ENCODE assay signal across 25 mouse cellular contexts in genomic region chrX:166535138-166535537, GRCm38 (mm10). TPM values are rescaled to one million over a fixed set of nuclear protein-coding genes. Genes with fewer than 3 reads are reported as not detected.
A peak's percentile ranks its signal among the peaks of the same experiment; 100 is the strongest.
DNase-seq lines count a peak whose midpoint lies in the region; ATAC-seq and TF ChIP-seq lines count a peak whose summit lies in the region.
"Had no signal": no experiment of that assay in that cellular context is flagged by ENCODE, and none has a peak within 500 bp of the region (broad histone marks: within the 10 kb centered on the region; RNA-seq: fewer than 3 reads in every experiment).

No protein-coding gene starts in this region.

- H3K4me1 ChIP-seq in MEL (ENCODE audit: control insufficient read depth in 1 of 2, insufficient read depth in 2 of 2, low read length in 2 of 2): peaks cover 2 to 7% of the 10 kb centered on the region in 2 experiments; a peak in 3 of 4 replicates
- H3K4me1 ChIP-seq in intestine, embryonic 16.5 days (ENCODE audit: control insufficient read depth, insufficient read depth, low read length): no peaks in the 10 kb centered on the region
- H3K4me1 ChIP-seq in stomach, postnatal 0 days (replicated peaks; ENCODE audit: control insufficient read depth, insufficient read depth): no peaks in the 10 kb centered on the region
- H3K4me1 ChIP-seq in midbrain, embryonic 14.5 days (ENCODE audit: control insufficient read depth, insufficient read depth, low read length): no peaks in the 10 kb centered on the region
- H3K4me1 ChIP-seq: forebrain, embryonic 15.5 days; hindbrain, embryonic 10.5 days; hindbrain, embryonic 13.5 days had no signal

- H3K27me3 ChIP-seq in MEL (ENCODE audit: control insufficient read depth in 1 of 2, insufficient read depth in 2 of 2, low read length in 2 of 2): peaks cover 0 to 5% of the 10 kb centered on the region in 2 experiments; a peak in 1 of 4 replicates
- 0 out of 2 replicates have a peak, but pooled peaks cover 2% of the 10 kb centered on the region for H3K27me3 ChIP-seq in intestine, embryonic 16.5 days (replicated peaks; ENCODE audit: control insufficient read depth, insufficient read depth, low read length)
- H3K27me3 ChIP-seq in stomach, postnatal 0 days (ENCODE audit: control insufficient read depth, insufficient read depth, low read length): no peaks in the 10 kb centered on the region
- H3K27me3 ChIP-seq in midbrain, embryonic 14.5 days (ENCODE audit: control insufficient read depth, insufficient read depth, low read length): no peaks in the 10 kb centered on the region
- H3K27me3 ChIP-seq: CH12.LX; forebrain, embryonic 15.5 days had no signal

- no peaks in the 10 kb centered on the region for H3K79me2 ChIP-seq in MEL (ENCODE audit: control insufficient read depth, insufficient read depth, low read length, poor library complexity)

- H3K4me3 ChIP-seq in MEL (ENCODE audit: control insufficient read depth in 1 of 2, insufficient read depth in 1 of 2, low read depth in 2 of 2, low read length in 2 of 2): peak overlapping the region; percentile 58 to 90
- H3K4me3 ChIP-seq in intestine, embryonic 16.5 days (ENCODE audit: low read length): no peak overlapping the region
- no peak overlapping the region for H3K4me3 ChIP-seq in stomach, postnatal 0 days (ENCODE audit: low read depth, low read length)
- no peak overlapping the region for H3K4me3 ChIP-seq in midbrain, embryonic 14.5 days (replicated peaks; ENCODE audit: low read depth, low read length)
- H3K4me3 ChIP-seq in layer of hippocampus, adult 2 months: no peak overlapping the region
- H3K4me3 ChIP-seq: forebrain, embryonic 15.5 days; heart, adult 2 months; hindbrain, embryonic 10.5 days; hindbrain, embryonic 13.5 days had no signal

- peak in 1 of 2 experiments; percentile 53; a peak in 2 of 4 replicates for TF ChIP-seq POLR2A in MEL (IDR thresholded peaks at IDR 0.05; ENCODE audit: control insufficient read depth in 1 of 2, insufficient read depth in 1 of 2, low read depth in 1 of 2, low read length in 2 of 2, poor library complexity in 1 of 2)

- 29% methylated on average over 4 of the region's 4 CpGs for WGBS in intestine, embryonic 16.5 days
- 12% methylated on average over 4 of the region's 4 CpGs for WGBS in stomach, postnatal 0 days
- 74% methylated on average over 4 of the region's 4 CpGs for WGBS in midbrain, embryonic 14.5 days

- no peaks in the 10 kb centered on the region for H3K9me3 ChIP-seq in MEL (replicated peaks; ENCODE audit: insufficient read depth, low read length)
- no peaks in the 10 kb centered on the region for H3K9me3 ChIP-seq in intestine, embryonic 16.5 days (ENCODE audit: control insufficient read depth, low read length)
- H3K9me3 ChIP-seq in stomach, postnatal 0 days (ENCODE audit: control insufficient read depth, low read length): no peaks in the 10 kb centered on the region
- H3K9me3 ChIP-seq in midbrain, embryonic 14.5 days (ENCODE audit: control insufficient read depth, low read length): no peaks in the 10 kb centered on the region
- H3K9me3 ChIP-seq: forebrain, embryonic 15.5 days; hindbrain, embryonic 10.5 days; hindbrain, embryonic 13.5 days had no signal

- peak; percentile 61 for ATAC-seq in intestine, embryonic 16.5 days
- ATAC-seq in stomach, postnatal 0 days (ENCODE audit: low FRiP score, low TSS enrichment): peak; percentile 82
- ATAC-seq in midbrain, embryonic 14.5 days (ENCODE audit: low FRiP score, low TSS enrichment): no peak
- ATAC-seq: forebrain, embryonic 15.5 days; hindbrain, embryonic 16.5 days; Patski had no signal

- TF ChIP-seq EP300 in MEL (IDR thresholded peaks at IDR 0.05; ENCODE audit: low read depth in 1 of 2, low read length in 2 of 2): no peak
- TF ChIP-seq EP300 in stomach, postnatal 0 days (optimal IDR thresholded peaks at IDR 0.05): no peak

- TF ChIP-seq CTCF in MEL (IDR thresholded peaks at IDR 0.05 in 2 of 3, conservative IDR thresholded peaks at IDR 0.05 in 1 of 3; ENCODE audit: control insufficient read depth in 1 of 3, insufficient read depth in 1 of 3, low read depth in 2 of 3, low read length in 3 of 3, poor library complexity in 1 of 3, severe bottlenecking in 1 of 3): no peak
- TF ChIP-seq CTCF in stomach, postnatal 0 days (IDR thresholded peaks at IDR 0.05; ENCODE audit: low read depth): no peak
- TF ChIP-seq CTCF in layer of hippocampus, adult 2 months (conservative IDR thresholded peaks at IDR 0.05): no peak

- no peak overlapping the region for H3K4me2 ChIP-seq in intestine, embryonic 16.5 days (ENCODE audit: low read depth, low read length)
- no peak overlapping the region for H3K4me2 ChIP-seq in stomach, postnatal 0 days (replicated peaks; ENCODE audit: low read depth)
- H3K4me2 ChIP-seq in midbrain, embryonic 14.5 days (ENCODE audit: low read length): no peak overlapping the region
- H3K4me2 ChIP-seq: forebrain, embryonic 15.5 days; heart, embryonic 11.5 days; hindbrain, embryonic 13.5 days had no signal

- TF ChIP-seq RAD21 in MEL (IDR thresholded peaks at IDR 0.05; ENCODE audit: low read depth, low read length): no peak; the same call in 1 of the 2 replicates

- H3K36me3 ChIP-seq in MEL (ENCODE audit: control insufficient read depth in 1 of 2, insufficient read depth in 2 of 2, low read length in 2 of 2): peaks cover 0 to 5% of the 10 kb centered on the region in 2 experiments; a peak in 2 of 4 replicates
- H3K36me3 ChIP-seq in intestine, embryonic 16.5 days (ENCODE audit: control insufficient read depth, insufficient read depth, low read length): no peaks in the 10 kb centered on the region
- no peaks in the 10 kb centered on the region for H3K36me3 ChIP-seq in stomach, postnatal 0 days (ENCODE audit: control insufficient read depth, insufficient read depth, low read length)
- H3K36me3 ChIP-seq in midbrain, embryonic 14.5 days (ENCODE audit: control insufficient read depth, insufficient read depth, low read length): no peaks in the 10 kb centered on the region
- H3K36me3 ChIP-seq: forebrain, embryonic 15.5 days; hindbrain, embryonic 10.5 days; hindbrain, embryonic 13.5 days had no signal

- H3K9ac ChIP-seq in MEL (ENCODE audit: control insufficient read depth, low read depth, low read length, poor library complexity, severe bottlenecking): peak overlapping the region; percentile 64
- no peak overlapping the region for H3K9ac ChIP-seq in intestine, embryonic 16.5 days (ENCODE audit: low read depth, low read length)
- H3K9ac ChIP-seq in stomach, postnatal 0 days (ENCODE audit: low read length): no peak overlapping the region
- H3K9ac ChIP-seq in midbrain, embryonic 14.5 days (replicated peaks; ENCODE audit: low read length): no peak overlapping the region
- H3K9ac ChIP-seq: forebrain, embryonic 15.5 days; hindbrain, embryonic 13.5 days had no signal

- peak overlapping the region; percentile 74 for H3K27ac ChIP-seq in MEL (ENCODE audit: control insufficient read depth, low read depth, low read length)
- no peak overlapping the region for H3K27ac ChIP-seq in intestine, embryonic 16.5 days (ENCODE audit: low read length)
- H3K27ac ChIP-seq in stomach, postnatal 0 days (replicated peaks): no peak overlapping the region
- no peak overlapping the region for H3K27ac ChIP-seq in midbrain, embryonic 14.5 days (replicated peaks; ENCODE audit: low read depth, low read length)
- no peak overlapping the region for H3K27ac ChIP-seq in layer of hippocampus, adult 2 months
- H3K27ac ChIP-seq: forebrain, embryonic 15.5 days; heart, adult 2 months; hindbrain, embryonic 10.5 days; hindbrain, embryonic 13.5 days had no signal

- DNase-seq in MEL (ENCODE audit: low read depth, low spot score) (peak; percentile 90), ZHBTc4 (ENCODE audit: low read depth, low spot score) (peak; percentile 29)
- no peak for DNase-seq in stomach, postnatal 0 days (ENCODE audit: low spot score)
- DNase-seq in midbrain, embryonic 14.5 days: no peak
- no peak for DNase-seq in layer of hippocampus, adult 2 months (ENCODE audit: low spot score in 2 of 2)
- no peak for DNase-seq in thymus, postnatal 0 days (ENCODE audit: low spot score)
- DNase-seq in gastrocnemius, adult 18-20 months (ENCODE audit: low spot score): no peak
- DNase-seq: adrenal gland, postnatal 10 days; adrenal gland, postnatal 36 days; B cell, adult 2 months; cerebellum, adult 18-20 months; cerebellum, adult 9-10 months; cerebellum, postnatal 14 days; gastrocnemius, postnatal 10 days; gastrocnemius, postnatal 36 days; heart, adult 2 months; kidney, adult 18-20 months had no signal

RNA-seq across cellular contexts. Expression of gene Tceanc, which starts 16.8 kb away (rescaled TPM):
- total RNA-seq in MEL (2012; rRNA removed): 5.7 and 8.2 TPM in 2 replicates
- polyA plus RNA-seq in MEL (2012; ENCODE audit: insufficient read depth in 1 of 2, insufficient read length in 2 of 2, low read depth in 1 of 2, low replicate concordance in 2 of 2, missing spikeins in 1 of 2): 1 to 10 TPM in 1 of 2 experiments, not detected in 1; 3.6 TPM
- polyA plus RNA-seq in intestine, embryonic 16.5 days (2015; fragmentation: Nextera tagmentation; extraction: Ambion mirVana): 4.8 and 4.9 TPM in 2 replicates
- polyA plus RNA-seq in stomach, postnatal 0 days (2015; fragmentation: Nextera tagmentation; extraction: Ambion mirVana): 4.1 and 4.2 TPM in 2 replicates
- polyA plus RNA-seq in midbrain, embryonic 14.5 days (2014; fragmentation: Nextera tagmentation; extraction: Ambion mirVana): 5.5 and 9.1 TPM in 2 replicates
- 1 to 10 TPM; 1.6 to 1.7 TPM for total RNA-seq in layer of hippocampus, adult 2 months (2021)
- 10.1 and 10.4 TPM in 2 replicates for polyA plus RNA-seq in thymus, postnatal 0 days (2015; fragmentation: Nextera tagmentation; extraction: Ambion mirVana)
- 1 to 10 TPM; 1.5 to 4.4 TPM for total RNA-seq in gastrocnemius, adult 18-20 months (2021)

RNA-seq across cellular contexts. Expression of gene Egfl6, which starts 50.4 kb away (rescaled TPM):
- total RNA-seq in MEL (2012; rRNA removed): not detected in 2 replicates
- polyA plus RNA-seq in MEL (2012; ENCODE audit: insufficient read depth in 1 of 2, insufficient read length in 2 of 2, low read depth in 1 of 2, low replicate concordance in 2 of 2, missing spikeins in 1 of 2): under 1 TPM in 1 of 2 experiments, not detected in 1; 0.28 TPM
- polyA plus RNA-seq in intestine, embryonic 16.5 days (2015; fragmentation: Nextera tagmentation; extraction: Ambion mirVana): 2.5 and 3.2 TPM in 2 replicates
- 21.2 and 25.4 TPM in 2 replicates for polyA plus RNA-seq in stomach, postnatal 0 days (2015; fragmentation: Nextera tagmentation; extraction: Ambion mirVana)
- polyA plus RNA-seq in midbrain, embryonic 14.5 days (2014; fragmentation: Nextera tagmentation; extraction: Ambion mirVana): 1.6 TPM in 2 replicates
- 1 to 10 TPM; 3.8 to 5.0 TPM for total RNA-seq in layer of hippocampus, adult 2 months (2021)
- polyA plus RNA-seq in thymus, postnatal 0 days (2015; fragmentation: Nextera tagmentation; extraction: Ambion mirVana): 0.12 and 0.21 TPM in 2 replicates
- under 1 TPM; 0.11 to 0.38 TPM for total RNA-seq in gastrocnemius, adult 18-20 months (2021)
- polyA plus RNA-seq: Patski had no signal

RNA-seq across cellular contexts. Expression of gene Rab9, which starts 55.5 kb away (rescaled TPM):
- total RNA-seq in MEL (2012; rRNA removed): 32.3 and 38.2 TPM in 2 replicates
- 100 to 1,000 TPM in 1 of 2 experiments, 10 to 100 TPM in 1; 50.0 to 136 TPM for polyA plus RNA-seq in MEL (2012; ENCODE audit: insufficient read depth in 1 of 2, insufficient read length in 2 of 2, low read depth in 1 of 2, low replicate concordance in 2 of 2, missing spikeins in 1 of 2)
- polyA plus RNA-seq in intestine, embryonic 16.5 days (2015; fragmentation: Nextera tagmentation; extraction: Ambion mirVana): 65.4 and 65.9 TPM in 2 replicates
- polyA plus RNA-seq in stomach, postnatal 0 days (2015; fragmentation: Nextera tagmentation; extraction: Ambion mirVana): 82.2 and 85.1 TPM in 2 replicates
- polyA plus RNA-seq in midbrain, embryonic 14.5 days (2014; fragmentation: Nextera tagmentation; extraction: Ambion mirVana): 53.9 and 56.5 TPM in 2 replicates
- total RNA-seq in layer of hippocampus, adult 2 months (2021): 10 to 100 TPM; 38.1 to 39.2 TPM
- 44.0 and 45.4 TPM in 2 replicates for polyA plus RNA-seq in thymus, postnatal 0 days (2015; fragmentation: Nextera tagmentation; extraction: Ambion mirVana)
- 10 to 100 TPM; 17.6 to 20.6 TPM for total RNA-seq in gastrocnemius, adult 18-20 months (2021)

Comparison
In these comparisons a context has a peak if more than half of its experiments do, and no peak if none do; other contexts are left out.
1. DNase-seq: peak in MEL (single experiment) and ZHBTc4 (single experiment); none in stomach, postnatal 0 days (single experiment), midbrain, embryonic 14.5 days (single experiment), layer of hippocampus, adult 2 months (0 of 2), thymus, postnatal 0 days (single experiment) and gastrocnemius, adult 18-20 months (single experiment).
2. H3K4me3 ChIP-seq: peak in MEL (2 of 2); none in intestine, embryonic 16.5 days (single experiment), stomach, postnatal 0 days (single experiment), midbrain, embryonic 14.5 days (single experiment) and layer of hippocampus, adult 2 months (single experiment).